Mouse (Mus musculus) cerebellum, adult 9-10 months (tissue): Measurements from ENCODE around the gene Sult2b1.

Experiments used
- DNase-seq: peaks from one replicate; pipeline ENCODE4 v3.0.0; 2022

Gene Sult2b1

DNA sequence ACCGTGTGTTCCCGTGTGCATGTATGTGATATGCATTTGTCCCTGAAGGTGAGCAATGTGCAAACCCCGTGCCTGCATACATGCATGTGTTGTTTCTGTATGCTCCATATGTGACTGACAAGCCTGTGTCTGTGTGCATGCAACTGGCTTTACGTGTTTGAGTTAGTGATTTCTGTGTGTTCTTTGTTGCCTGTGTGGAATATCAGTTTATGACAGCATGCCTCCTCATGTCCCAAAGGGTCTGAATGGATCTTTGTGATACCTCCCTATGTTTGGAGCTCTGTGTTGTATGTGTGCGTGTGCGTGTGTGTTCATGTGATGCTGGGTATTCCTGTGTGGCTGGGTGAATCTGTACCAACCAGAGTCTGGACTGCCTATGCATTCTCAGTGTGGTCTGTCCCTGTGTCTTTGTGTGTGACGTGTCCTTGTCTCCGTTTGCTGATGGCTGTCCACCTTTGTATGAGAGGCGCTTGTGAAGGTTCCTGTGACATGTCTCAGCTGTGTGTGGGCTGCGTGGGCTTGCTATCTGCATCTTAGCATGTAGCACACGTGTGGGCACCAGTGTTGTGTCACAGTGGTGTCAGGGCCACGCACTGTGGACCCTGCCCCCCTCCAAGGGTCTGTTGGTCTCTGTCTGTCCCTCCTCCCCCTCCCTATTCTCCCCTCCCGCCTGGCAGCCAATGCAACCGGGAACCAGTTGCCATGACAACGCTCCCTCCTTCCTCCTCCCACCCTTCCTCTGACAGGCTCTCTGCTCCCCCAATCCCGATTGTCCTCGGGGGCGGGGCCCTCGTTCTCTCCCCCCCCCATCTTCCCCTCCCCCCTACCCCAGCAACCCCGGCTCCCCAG, at the start of gene Sult2b1:
TSS of gene Sult2b1 (minus strand) at position 146 of the 849 bp plus-strand sequence.
- DNase-seq = peak; percentile 96

- DNase-seq = no peak
These were observed 49.5 kb upstream of the Sult2b1 start for GRCm38 (mm10) chr7:45833924-45834323.

DNA sequence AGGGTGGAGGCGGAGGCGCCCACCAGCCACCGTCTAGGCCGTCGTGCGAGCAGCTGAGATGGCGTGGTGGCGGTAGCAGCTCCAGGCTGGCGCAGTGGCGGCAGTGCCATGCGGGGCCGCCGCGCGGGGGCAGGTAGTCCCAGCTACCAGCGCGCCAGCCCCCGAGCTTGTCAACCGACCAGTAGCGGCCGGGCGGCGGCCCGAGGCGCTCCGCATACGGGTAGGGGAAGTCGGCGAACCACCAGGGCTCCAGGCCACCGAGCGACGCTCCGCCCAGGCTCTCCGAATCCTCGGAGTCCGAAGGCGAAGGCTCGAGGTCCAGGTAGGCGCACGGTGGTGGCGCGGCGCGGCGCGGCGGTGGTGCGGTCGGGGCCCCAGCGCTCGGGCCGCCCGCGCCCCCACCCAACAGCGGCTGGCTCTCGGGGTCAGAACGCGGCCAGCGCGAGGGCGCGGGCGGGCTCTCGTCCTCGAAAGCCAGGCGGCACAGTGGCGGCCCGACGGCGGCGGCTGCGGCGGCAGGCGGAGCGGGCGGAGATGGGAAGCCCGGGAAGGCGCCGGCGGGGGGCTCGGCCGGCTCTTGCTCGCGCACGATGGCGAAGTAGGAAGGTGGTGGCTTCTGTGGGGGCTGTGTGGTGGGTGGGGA, 48.8 kb upstream of the Sult2b1 start:
- DNase-seq = no peak

GRCm38 (mm10) chr7:45832428-45832827, 48.0 kb upstream of the Sult2b1 start:
- DNase-seq = no peak

DNA sequence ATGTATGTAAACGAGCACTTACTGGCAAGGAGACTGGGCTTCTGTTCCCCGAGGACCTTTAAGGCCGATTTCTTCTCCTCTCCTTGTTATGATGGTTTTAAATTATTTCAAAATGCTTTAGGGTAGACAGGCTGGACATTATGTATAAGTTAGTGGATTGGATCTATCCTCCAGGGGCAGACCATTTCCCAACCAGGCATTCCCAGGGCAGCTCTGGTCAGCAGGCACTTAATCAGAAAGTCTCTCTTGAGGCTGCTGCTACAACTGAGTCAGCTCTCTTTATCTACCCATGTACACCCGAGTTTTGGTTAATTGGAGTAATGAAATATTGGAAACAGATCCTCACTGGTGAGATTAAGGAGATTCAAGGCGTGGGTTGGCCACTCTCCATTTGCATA, 46.7 kb upstream of the Sult2b1 start:
- DNase-seq = no peak

GRCm38 (mm10) chr7:45830427-45831127, 46.1 kb upstream of the Sult2b1 start, which contains the start of gene Grwd1:
Grwd1 (minus strand) TSS chr7:45830944.
- DNase-seq = peak; percentile 85

- DNase-seq = no peak
These were observed 42.2 kb upstream of the Sult2b1 start for GRCm38 (mm10) chr7:45826631-45827030.

- DNase-seq = no peak
These were observed 40.1 kb upstream of the Sult2b1 start, which contains the start of gene Kcnj14 for GRCm38 (mm10) chr7:45824598-45824997. Kcnj14 (minus strand) TSS chr7:45824782.

- DNase-seq = no peak
These were observed 36.4 kb upstream of the Sult2b1 start for GRCm38 (mm10) chr7:45820913-45821312.

DNA sequence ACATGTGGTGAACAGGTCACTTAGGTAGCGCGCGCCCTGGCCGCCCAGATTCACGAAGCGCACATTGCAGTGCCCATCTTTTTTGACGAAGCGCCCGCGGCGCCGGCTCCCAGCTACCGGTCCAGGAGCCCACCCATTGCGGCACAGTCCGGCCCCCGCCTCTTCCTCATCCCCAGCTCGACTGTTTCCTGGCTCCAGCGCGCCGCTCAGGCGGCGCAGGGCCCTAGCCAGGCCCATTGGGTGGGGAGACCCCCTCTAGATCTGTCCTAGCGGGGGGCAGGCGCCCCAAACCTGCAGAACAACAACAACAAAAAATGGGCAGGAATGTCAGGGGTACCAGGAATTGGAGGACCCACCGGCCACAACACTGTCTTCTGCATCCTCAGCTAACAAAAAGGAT, 35.4 kb upstream of the Sult2b1 start:
- no peak for DNase-seq

DNA sequence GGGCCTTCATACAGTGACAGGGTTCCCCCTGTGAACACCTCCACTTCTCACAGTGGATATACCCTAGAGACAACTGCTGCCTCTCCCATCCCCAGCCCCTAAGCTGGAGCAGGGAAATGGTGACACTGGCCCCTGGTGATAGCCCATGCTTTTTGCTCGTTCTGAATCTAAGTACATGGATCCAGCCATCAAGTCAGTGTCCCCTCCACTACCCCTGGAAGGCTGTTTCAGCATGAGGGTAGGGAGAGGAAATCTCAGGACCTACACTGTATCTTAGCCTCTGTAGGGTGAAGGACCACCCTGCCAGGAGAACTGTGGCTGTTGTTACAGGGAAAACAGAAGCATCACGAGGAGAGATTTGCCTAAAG, 31.5 kb upstream of the Sult2b1 start:
- peak; percentile 33 for DNase-seq

DNA sequence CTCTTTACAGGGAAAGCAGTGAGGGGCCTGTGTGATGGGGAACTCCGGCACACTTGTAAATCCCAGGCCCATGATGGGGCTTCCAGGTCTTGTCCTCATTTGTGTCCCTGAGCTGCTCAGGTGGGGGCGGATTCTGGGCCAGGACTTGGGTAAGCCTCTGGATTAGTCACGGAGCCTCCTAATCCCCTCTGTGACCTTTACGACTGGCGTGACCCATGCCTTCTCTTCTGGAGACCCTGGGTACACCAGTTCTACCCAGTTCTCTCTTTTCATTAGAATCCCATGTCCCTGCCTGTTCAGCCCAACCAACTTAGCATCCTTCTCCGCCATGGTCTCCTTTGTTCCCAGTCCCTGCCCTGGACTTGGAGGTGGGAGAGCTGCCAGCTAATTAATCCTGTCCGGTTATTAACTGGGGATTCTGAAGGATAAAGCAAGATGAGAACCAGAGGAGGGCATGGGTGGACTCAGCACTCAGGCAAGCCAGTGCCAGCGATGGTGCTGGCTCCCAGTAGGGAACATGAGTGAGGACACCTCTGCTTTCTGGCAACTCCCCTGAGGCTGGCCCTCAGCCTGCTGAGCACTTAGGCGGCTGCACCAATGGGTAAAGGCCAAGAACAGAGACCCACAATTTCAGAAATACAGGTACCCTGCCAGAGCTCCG, 31.0 kb upstream of the Sult2b1 start:
- DNase-seq = peak; percentile 65

DNA sequence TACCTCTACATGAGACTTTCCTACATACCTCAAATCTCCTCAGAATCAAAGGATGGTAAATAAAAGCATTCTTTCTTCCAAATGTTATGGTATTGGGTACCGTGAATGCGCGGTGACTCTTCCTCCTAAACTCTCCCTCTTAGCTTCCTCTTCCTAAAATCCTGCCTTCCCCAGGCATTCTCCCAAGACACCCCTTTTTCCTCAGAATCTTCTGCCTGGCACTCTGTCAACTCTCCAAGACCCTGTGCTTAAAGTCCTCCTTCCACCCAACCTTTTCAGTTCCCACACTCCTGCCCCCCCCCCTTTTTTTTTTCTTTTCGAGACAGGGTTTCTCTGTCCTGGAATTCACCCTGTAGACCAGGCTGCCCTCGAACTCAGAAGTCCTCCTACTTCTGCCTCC, 30.4 kb upstream of the Sult2b1 start:
- DNase-seq = no peak

- peak; percentile 100 for DNase-seq
These were observed 29.6 kb upstream of the Sult2b1 start, which contains the start of gene Cyth2 for GRCm38 (mm10) chr7:45813787-45814779. Cyth2 (minus strand) TSS chr7:45814581.

GRCm38 (mm10) chr7:45812921-45813320, 28.5 kb upstream of the Sult2b1 start:
- DNase-seq = no peak

DNA sequence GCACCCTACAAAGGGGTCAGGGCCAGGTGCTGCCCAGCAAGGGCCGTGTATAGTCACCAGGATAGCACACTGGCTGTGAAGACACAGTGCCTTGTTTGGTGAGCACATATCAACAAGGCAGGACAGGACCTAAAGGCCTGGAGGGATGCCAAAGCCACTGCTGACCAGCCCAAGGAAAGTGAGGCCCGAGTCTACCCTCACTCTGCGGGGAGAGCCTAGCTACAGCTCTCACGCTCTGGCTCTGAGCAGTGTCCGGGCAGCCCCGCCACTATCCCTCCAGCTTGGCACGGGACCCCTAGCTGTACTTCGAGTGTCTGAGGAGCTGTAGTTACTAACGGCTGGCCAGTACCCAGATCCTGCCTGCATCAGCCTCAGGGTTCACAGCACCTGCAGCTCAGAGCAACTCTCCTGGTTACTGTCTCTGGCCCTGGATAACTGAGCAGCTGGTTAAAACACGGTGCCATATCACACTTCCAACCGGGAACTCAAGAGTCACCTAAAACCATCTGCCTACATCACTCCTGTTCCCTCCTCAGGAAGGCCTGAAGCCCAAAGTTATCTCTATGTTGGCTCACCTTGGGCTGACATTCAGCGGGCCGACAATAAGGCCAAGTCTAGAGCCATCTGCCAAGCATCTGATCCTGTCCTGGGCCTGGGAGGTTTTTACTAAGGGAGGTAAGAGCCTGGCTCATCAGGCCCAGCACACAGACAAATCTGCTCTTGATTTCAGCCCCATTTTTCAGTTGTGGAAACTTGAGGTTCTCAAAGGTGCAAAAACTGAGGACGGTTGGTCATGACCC, 25.0 kb upstream of the Sult2b1 start:
- no peak for DNase-seq

DNA sequence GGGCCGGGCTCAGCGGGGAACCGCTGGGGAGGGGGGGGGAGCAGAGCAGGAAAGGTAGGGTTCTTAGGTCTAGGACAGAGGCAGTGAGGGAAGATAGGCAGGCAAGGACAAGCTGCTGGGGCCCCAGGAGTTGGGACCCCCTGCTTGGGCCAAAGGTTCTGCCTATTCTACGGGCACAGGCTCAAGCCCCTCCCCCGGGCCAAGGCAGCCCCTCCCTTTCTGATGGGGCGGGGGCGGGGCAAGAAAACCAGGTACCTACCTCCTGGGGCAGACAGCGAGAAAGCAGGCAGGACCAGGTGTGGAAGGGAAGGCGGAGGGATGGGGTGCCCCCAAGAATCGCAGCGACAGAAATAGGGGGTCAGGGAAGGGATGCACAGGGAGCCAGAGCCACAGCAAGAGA, 24.0 kb upstream of the Sult2b1 start:
- no peak for DNase-seq

DNA sequence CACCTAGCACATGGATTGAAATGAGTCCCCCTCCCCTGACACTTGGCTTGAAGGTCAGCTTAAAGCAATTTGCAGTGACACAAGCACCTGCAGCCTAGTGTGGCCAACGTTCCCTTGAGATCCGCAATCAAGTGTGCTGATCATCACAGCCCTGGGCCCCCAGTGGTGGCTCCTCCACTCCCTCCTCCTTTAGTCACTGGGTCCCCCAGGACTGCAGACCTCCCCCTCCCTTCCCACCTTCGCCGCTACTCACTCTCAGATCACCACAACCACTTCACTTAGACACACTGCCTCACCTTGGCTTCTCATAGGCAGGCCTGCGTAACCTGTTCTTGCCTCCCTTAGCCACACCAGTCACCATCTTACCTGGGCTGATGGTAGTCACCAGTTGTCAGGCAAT, 21.5 kb upstream of the Sult2b1 start:
- DNase-seq = no peak

GRCm38 (mm10) chr7:45802551-45802950, 18.1 kb upstream of the Sult2b1 start:
- DNase-seq = no peak

DNA sequence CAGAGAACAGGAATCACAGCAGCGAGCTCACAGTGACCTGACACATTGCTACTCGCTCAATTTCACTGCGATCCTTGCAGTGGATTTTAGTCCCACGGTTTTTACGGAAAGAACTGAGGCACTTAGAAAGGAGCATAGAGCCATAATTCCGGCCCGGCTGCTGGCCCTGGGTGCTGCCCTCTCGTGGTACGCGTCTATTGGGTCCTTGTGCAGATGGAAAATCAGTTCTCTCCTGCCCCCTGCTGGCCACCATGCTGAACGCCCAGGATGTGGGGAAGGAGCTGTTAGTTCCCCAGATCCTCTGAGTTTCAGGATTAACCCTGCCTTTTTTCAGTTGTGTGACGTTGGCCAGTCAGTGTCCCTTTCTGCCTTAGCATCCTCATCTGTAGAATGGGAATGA, 16.9 kb upstream of the Sult2b1 start:
- DNase-seq = peak; percentile 93
